Mouse (Mus musculus) lung, postnatal 4 days (tissue): ENCODE measurements around the gene Ccdc59.

Experiments
- DNase-seq, 2 experiments: peaks; one replicate each; pipeline ENCODE4 v3.0.0; 2021

The Ccdc59 gene

GRCm38 (mm10) chr10:105840928-105841888 is at the start of gene Ccdc59, which contains the start of gene Mettl25:
Gene Ccdc59, plus strand, starts transcription at chr10:105841067.
Gene Mettl25, minus strand, starts transcription at chr10:105841380.
- DNase-seq, result peak; percentile 98

- DNase-seq, result no peak
Measured at GRCm38 (mm10) chr10:105793776-105794552, 46.9 kb upstream of the Ccdc59 start.

- DNase-seq, result peak; percentile 15 to 59
Measured at GRCm38 (mm10) chr10:105797250-105797924, 43.5 kb upstream of the Ccdc59 start.

GRCm38 (mm10) chr10:105801147-105801546 is 39.7 kb upstream of the Ccdc59 start:
- no peak for DNase-seq

GRCm38 (mm10) chr10:105802132-105802531 is 38.7 kb upstream of the Ccdc59 start:
- no peak for DNase-seq

GRCm38 (mm10) chr10:105803461-105803860 is 37.4 kb upstream of the Ccdc59 start:
- no peak for DNase-seq

GRCm38 (mm10) chr10:105806259-105807010 is 34.4 kb upstream of the Ccdc59 start:
- peak in 1 of 2 experiments; percentile 49 for DNase-seq

- peak in 1 of 2 experiments; percentile 34 for DNase-seq
Measured at GRCm38 (mm10) chr10:105834627-105835228, 6.1 kb upstream of the Ccdc59 start.

GRCm38 (mm10) chr10:105842574-105842973 is 1.7 kb downstream of the Ccdc59 start:
- DNase-seq, result no peak

GRCm38 (mm10) chr10:105850286-105850685 is 9.4 kb downstream of the Ccdc59 start:
- no peak for DNase-seq

GRCm38 (mm10) chr10:105851136-105851535 is 10.3 kb downstream of the Ccdc59 start:
- DNase-seq, result no peak

GRCm38 (mm10) chr10:105867312-105867711 is 26.4 kb downstream of the Ccdc59 start:
- DNase-seq, result no peak
